Mouse (Mus musculus) liver, adult 2 months (tissue): ENCODE results near the gene Sh3bp5l. TPM values are rescaled to one million over a fixed set of nuclear protein-coding genes. Genes with fewer than 3 reads are reported as not detected.

Source experiments
- DNase-seq: peaks from one replicate; pipeline ENCODE4 v3.0.0-alpha.2; 2011; ENCODE audit warnings: low read depth, low spot score; ENCODE audit errors: extremely low read depth
- H3K27ac ChIP-seq: fragments of 200-500 bp; replicated peaks from 2 replicates; pipeline ENCODE4 v1.5.1; 2012; ENCODE audit warnings: low read depth, mild to moderate bottlenecking, control low read depth, inconsistent platforms, low read length; ENCODE audit not compliant: insufficient read depth
- H3K27me3 ChIP-seq: fragments of 200-500 bp; 2 replicates; pipeline ENCODE4 v1.6.1; 2012; ENCODE audit warnings: mild to moderate bottlenecking, moderate library complexity, low read length, inconsistent platforms; ENCODE audit not compliant: control insufficient read depth, insufficient read depth
- H3K36me3 ChIP-seq: fragments of 200-500 bp; 2 replicates; pipeline ENCODE4 v1.6.1; 2012; ENCODE audit warnings: low read length, inconsistent platforms; ENCODE audit not compliant: control insufficient read depth, insufficient read depth
- H3K4me1 ChIP-seq: fragments of 200-500 bp; 2 replicates; pipeline ENCODE4 v1.6.1; 2011; ENCODE audit warnings: low read length; ENCODE audit not compliant: control insufficient read depth, insufficient read depth
- H3K4me3 ChIP-seq: fragments of 200-500 bp; 2 replicates; pipeline ENCODE4 v1.5.1; 2011; ENCODE audit warnings: low read depth, mild to moderate bottlenecking, control low read depth, low read length, moderate library complexity; ENCODE audit not compliant: insufficient read depth
- H3K79me2 ChIP-seq: fragments of 200-500 bp; 2 replicates; pipeline ENCODE4 v1.6.1; 2012; ENCODE audit warnings: inconsistent platforms, mild to moderate bottlenecking, low read length, moderate library complexity; ENCODE audit not compliant: control insufficient read depth, insufficient read depth
- H3K9ac ChIP-seq: fragments of 200-500 bp; 2 replicates; pipeline ENCODE4 v1.6.1; 2012; ENCODE audit warnings: low read depth, mild to moderate bottlenecking, control low read depth, inconsistent platforms, low read length
- CTCF ChIP-seq: fragments of 200-500 bp; IDR thresholded peaks from 2 replicates; pipeline ENCODE4 v1.5.1; 2011; ENCODE audit warnings: low read depth, low read length, control low read depth
- POLR2A ChIP-seq: fragments of 200-500 bp; IDR thresholded peaks from 2 replicates; pipeline ENCODE4 v1.6.1; 2011; ENCODE audit warnings: low read length, control low read depth; ENCODE audit not compliant: insufficient read depth; ENCODE audit errors: extremely low read depth
- WGBS: fragments of 180-500 bp; shearing (Covaris S2); methylation state at CpG from one replicate; pipeline ENCODE4 v1.1.7; 2018; 5-methylcytosine and 5-hydroxymethylcytosine counted together
- polyA plus RNA-seq: library from polyadenylated mRNA; depleted of rRNA; stranded (reverse); fragments of >200 nt; gene quantifications from 2 replicates; pipeline ENCODE4 v1.2.3, GENCODE M21; 2012
- total RNA-seq: library from RNA; depleted of rRNA; stranded (reverse); fragments of >200 nt; gene quantifications from 2 replicates; pipeline ENCODE4 v1.2.3, GENCODE M21; 2014

Sh3bp5l gene
- total and polyA plus RNA-seq, 2 experiments: 8.9 to 19.6 TPM

GRCm38 (mm10) chr11:58315536-58316168 lies 14.9 kb upstream of the Sh3bp5l start:
- peaks cover 19% of the 10 kb centered on the region for H3K36me3 ChIP-seq
- H3K79me2 ChIP-seq: no peaks in the 10 kb centered on the region
- H3K27me3 ChIP-seq: no peaks in the 10 kb centered on the region
- no peak for DNase-seq
- H3K9ac ChIP-seq: no peak overlapping the region
- TF ChIP-seq CTCF: no peak
- TF ChIP-seq POLR2A: no peak
- H3K4me3 ChIP-seq: no peak overlapping the region
- H3K4me1 ChIP-seq: no peaks in the 10 kb centered on the region
- H3K27ac ChIP-seq: no peak overlapping the region
- WGBS: 91% methylated on average over 5 of the region's 5 CpGs

GRCm38 (mm10) chr11:58316344-58316743 lies 14.2 kb upstream of the Sh3bp5l start:
- DNase-seq: no peak
- WGBS: 89% methylated on average over 17 of the region's 17 CpGs
- no peak overlapping the region for H3K4me3 ChIP-seq
- no peaks in the 10 kb centered on the region for H3K79me2 ChIP-seq
- TF ChIP-seq CTCF: no peak
- no peaks in the 10 kb centered on the region for H3K27me3 ChIP-seq
- H3K27ac ChIP-seq: no peak overlapping the region
- H3K9ac ChIP-seq: no peak overlapping the region
- H3K36me3 ChIP-seq: peaks cover 20% of the 10 kb centered on the region
- H3K4me1 ChIP-seq: no peaks in the 10 kb centered on the region

DNA sequence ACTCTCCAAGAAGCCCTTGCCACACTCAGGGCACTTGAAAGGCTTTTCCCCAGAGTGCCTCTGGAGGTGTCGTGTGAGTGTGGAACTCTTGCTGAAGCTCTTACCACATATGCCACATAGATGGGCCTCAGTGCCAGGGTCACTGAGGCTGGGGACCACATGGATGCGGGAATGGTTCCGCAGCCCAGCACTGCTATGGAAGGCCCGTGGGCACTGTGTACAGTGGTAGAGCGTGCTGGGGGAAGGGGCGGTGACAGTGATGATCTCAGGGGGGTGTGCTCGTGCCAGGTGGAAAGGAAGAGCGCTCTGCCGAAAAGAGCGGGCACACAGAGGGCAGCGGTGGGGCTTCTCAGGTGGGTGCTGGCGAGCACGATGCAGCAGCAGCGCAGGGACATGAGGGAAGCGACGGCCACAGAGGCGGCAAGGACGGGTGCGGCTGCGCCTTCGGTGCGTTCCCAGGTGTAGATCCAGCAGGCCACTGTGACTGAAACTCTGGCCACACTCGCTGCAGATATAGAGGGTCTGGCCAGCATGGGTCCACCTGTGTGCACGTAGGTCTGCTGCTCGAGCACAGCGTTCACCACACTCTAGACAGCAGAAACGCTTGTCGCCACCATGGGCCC lies 13.6 kb upstream of the Sh3bp5l start:
- H3K27ac ChIP-seq: no peak overlapping the region
- H3K4me3 ChIP-seq: no peak overlapping the region
- no peak overlapping the region for H3K9ac ChIP-seq
- peaks cover 20% of the 10 kb centered on the region for H3K36me3 ChIP-seq
- no peaks in the 10 kb centered on the region for H3K27me3 ChIP-seq
- 89% methylated on average over 28 of the region's 28 CpGs for WGBS
- H3K79me2 ChIP-seq: no peaks in the 10 kb centered on the region
- H3K4me1 ChIP-seq: no peaks in the 10 kb centered on the region
- no peak for TF ChIP-seq POLR2A
- no peak for TF ChIP-seq CTCF
- no peak for DNase-seq

GRCm38 (mm10) chr11:58322824-58323569 lies 7.5 kb upstream of the Sh3bp5l start:
- peak overlapping the region; percentile 83 for H3K9ac ChIP-seq
- DNase-seq: peak; percentile 93
- H3K27me3 ChIP-seq: no peaks in the 10 kb centered on the region
- peaks cover 12% of the 10 kb centered on the region for H3K36me3 ChIP-seq
- peak overlapping the region; percentile 85 for H3K27ac ChIP-seq
- H3K79me2 ChIP-seq: no peaks in the 10 kb centered on the region
- under 1% methylated on average over 61 of the region's 63 CpGs for WGBS
- TF ChIP-seq CTCF (no peak), POLR2A (peak; percentile 90)
- H3K4me1 ChIP-seq: peaks cover 7% of the 10 kb centered on the region; the same call in 1 of the 2 replicates
- peak overlapping the region; percentile 73 for H3K4me3 ChIP-seq

- peak overlapping the region; percentile 85 for H3K27ac ChIP-seq
- H3K79me2 ChIP-seq: no peaks in the 10 kb centered on the region
- H3K9ac ChIP-seq: peak overlapping the region; percentile 71
- DNase-seq: no peak
- peaks cover 7% of the 10 kb centered on the region; the same call in 1 of the 2 replicates for H3K4me1 ChIP-seq
- peak overlapping the region; percentile 73 for H3K4me3 ChIP-seq
- H3K27me3 ChIP-seq: no peaks in the 10 kb centered on the region
- TF ChIP-seq CTCF (no peak), POLR2A (no peak)
- H3K36me3 ChIP-seq: peaks cover 9% of the 10 kb centered on the region; the same call in 1 of the 2 replicates
- 12% methylated on average over 24 of the region's 24 CpGs for WGBS
Observed at GRCm38 (mm10) chr11:58323570-58324340, 6.8 kb upstream of the Sh3bp5l start.
